12 mouse cellular contexts compared by ENCODE assay signal in the genomic region with DNA sequence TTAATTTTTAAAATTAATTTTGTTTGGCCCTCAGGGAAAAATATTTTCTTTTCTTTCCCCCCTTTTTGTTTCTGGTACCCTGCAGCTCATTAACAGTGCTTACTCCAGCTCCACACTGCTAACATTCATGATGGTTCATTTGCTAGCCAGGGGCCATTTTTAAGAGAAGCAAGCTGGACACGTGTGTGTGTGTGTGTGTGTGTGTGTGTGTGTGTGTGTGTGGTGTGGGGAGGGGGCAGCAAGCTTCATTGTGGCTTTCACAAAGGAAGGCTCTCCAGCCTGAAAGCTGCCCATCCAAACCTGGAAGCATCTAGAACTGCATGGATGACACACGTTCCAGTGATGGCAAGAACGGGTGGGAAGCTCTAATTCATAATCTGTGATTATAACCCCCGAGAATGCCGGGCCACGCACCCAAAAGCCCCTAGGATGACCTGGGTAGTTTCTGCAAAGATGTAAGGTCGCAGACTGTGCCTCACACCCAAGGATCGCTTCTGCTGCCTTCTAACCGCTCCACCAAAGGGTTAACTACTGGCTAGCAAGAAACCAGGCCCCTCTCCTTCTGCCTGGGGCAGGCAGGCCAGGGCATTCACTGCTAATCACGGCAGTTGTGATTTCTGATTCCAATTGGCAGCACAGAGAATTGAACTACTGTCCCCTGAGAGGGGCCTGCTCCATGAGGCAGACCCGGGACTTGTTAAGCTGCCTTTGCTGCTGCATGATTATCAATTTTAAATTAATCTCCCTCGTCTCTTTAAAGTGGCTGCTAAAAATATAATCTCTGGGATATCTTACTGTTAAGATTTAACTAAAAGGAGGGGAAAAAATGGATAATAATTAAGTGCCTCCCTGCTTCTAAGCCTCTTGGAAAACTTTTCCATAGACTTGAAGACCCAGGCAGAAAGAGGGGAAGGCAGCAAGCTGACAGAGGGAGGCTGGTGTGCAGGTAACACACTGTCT.
DNase-seq lines count a peak whose midpoint lies in the region; ATAC-seq lines count a peak whose summit lies in the region.
"Had no signal": no experiment of that assay in that cellular context is flagged by ENCODE, and none has a peak within 500 bp of the region (broad histone marks: within the 10 kb centered on the region; RNA-seq: fewer than 3 reads in every experiment).

No protein-coding gene starts in this region.

- peaks cover 36% of the 10 kb centered on the region for H3K4me1 ChIP-seq in hindbrain, embryonic 13.5 days (replicated peaks)
- peaks cover 28% of the 10 kb centered on the region for H3K4me1 ChIP-seq in midbrain, embryonic 12.5 days

- no peak overlapping the region for H3K4me3 ChIP-seq in hindbrain, embryonic 13.5 days
- no peak overlapping the region for H3K4me3 ChIP-seq in midbrain, embryonic 12.5 days
- H3K4me3 ChIP-seq: intestine, embryonic 15.5 days had no signal

- H3K36me3 ChIP-seq in hindbrain, embryonic 13.5 days, result no peaks in the 10 kb centered on the region
- H3K36me3 ChIP-seq in midbrain, embryonic 12.5 days, result no peaks in the 10 kb centered on the region
- H3K36me3 ChIP-seq: G1E; intestine, embryonic 15.5 days had no signal

- no peaks in the 10 kb centered on the region for H3K9me3 ChIP-seq in hindbrain, embryonic 13.5 days
- H3K9me3 ChIP-seq in midbrain, embryonic 12.5 days, result no peaks in the 10 kb centered on the region
- H3K9me3 ChIP-seq: intestine, embryonic 15.5 days had no signal

- peak; percentile 67 for DNase-seq in embryo, embryonic 10 days (ENCODE audit: low spot score)
- peak; percentile 53 for DNase-seq in embryo, embryonic 9.5 days (ENCODE audit: extremely low spot score)
- no peak for DNase-seq in gastrocnemius, adult 8-10 months (ENCODE audit: low spot score in 2 of 2)
- no peak for DNase-seq in adrenal gland, adult 8-10 months
- no peak for DNase-seq in cerebellum, adult 9-10 months
- DNase-seq: gastrocnemius, postnatal 36 days had no signal

- peak overlapping the region; percentile 87 for H3K27ac ChIP-seq in hindbrain, embryonic 13.5 days
- H3K27ac ChIP-seq in midbrain, embryonic 12.5 days (replicated peaks), result peak overlapping the region; percentile 76
- H3K27ac ChIP-seq: intestine, embryonic 15.5 days; macrophage had no signal

- peak overlapping the region; percentile 46 for H3K9ac ChIP-seq in hindbrain, embryonic 13.5 days
- no peak overlapping the region for H3K9ac ChIP-seq in midbrain, embryonic 12.5 days (replicated peaks)
- H3K9ac ChIP-seq: intestine, embryonic 15.5 days had no signal

- no peaks in the 10 kb centered on the region for H3K27me3 ChIP-seq in hindbrain, embryonic 13.5 days
- H3K27me3 ChIP-seq in midbrain, embryonic 12.5 days, result peaks cover 57% of the 10 kb centered on the region
- H3K27me3 ChIP-seq: intestine, embryonic 15.5 days had no signal

- 25% methylated on average over 12 of the region's 12 CpGs for WGBS in hindbrain, embryonic 13.5 days
- WGBS in midbrain, embryonic 12.5 days, result 32% methylated on average over 12 of the region's 12 CpGs

- H3K4me2 ChIP-seq in hindbrain, embryonic 13.5 days, result 0 out of 2 replicates have a peak overlapping the region, but pooled peaks have one; percentile 4
- H3K4me2 ChIP-seq in midbrain, embryonic 12.5 days (replicated peaks), result no peak overlapping the region
- H3K4me2 ChIP-seq: intestine, embryonic 15.5 days had no signal

- no peak for ATAC-seq in hindbrain, embryonic 13.5 days (ENCODE audit: low FRiP score)
- peak; percentile 65 for ATAC-seq in midbrain, embryonic 12.5 days (ENCODE audit: low FRiP score, low read depth)
- ATAC-seq in frontal cortex, adult (ENCODE audit: low TSS enrichment), result no peak
- ATAC-seq: intestine, embryonic 15.5 days had no signal

Comparison
In these comparisons a context has a peak if more than half of its experiments do, and no peak if none do; other contexts are left out.
1. DNase-seq: peak in embryo, embryonic 10 days (single experiment) and embryo, embryonic 9.5 days (single experiment); none in gastrocnemius, adult 8-10 months (0 of 2), adrenal gland, adult 8-10 months (single experiment) and cerebellum, adult 9-10 months (single experiment).